Mouse (Mus musculus): Measurements from ENCODE around the gene Alk. TPM values are rescaled to one million over a fixed set of nuclear protein-coding genes. Genes with fewer than 3 reads are reported as not detected.
"Not testable (repeated sequence)": the region's sequence is repeated elsewhere in the genome, so short reads cannot be mapped to it uniquely, and the experiment has no call there.

Alk gene
- total RNA-seq, 2 experiments from 2014 or later, result 6.2 to 9.4 TPM

GRCm38 (mm10) chr17:72535304-72535703 lies 69.1 kb downstream of the Alk start:
- intact Hi-C loops (cut with DNase I), result no loop called here
- DNase-seq (ENCODE audit: low spot score in 2 of 2), result no peak

GRCm38 (mm10) chr17:72532266-72532665 lies 72.2 kb downstream of the Alk start:
- intact Hi-C loops (cut with DNase I), result no loop called here
- DNase-seq (ENCODE audit: low spot score in 2 of 2), result no peak

DNA sequence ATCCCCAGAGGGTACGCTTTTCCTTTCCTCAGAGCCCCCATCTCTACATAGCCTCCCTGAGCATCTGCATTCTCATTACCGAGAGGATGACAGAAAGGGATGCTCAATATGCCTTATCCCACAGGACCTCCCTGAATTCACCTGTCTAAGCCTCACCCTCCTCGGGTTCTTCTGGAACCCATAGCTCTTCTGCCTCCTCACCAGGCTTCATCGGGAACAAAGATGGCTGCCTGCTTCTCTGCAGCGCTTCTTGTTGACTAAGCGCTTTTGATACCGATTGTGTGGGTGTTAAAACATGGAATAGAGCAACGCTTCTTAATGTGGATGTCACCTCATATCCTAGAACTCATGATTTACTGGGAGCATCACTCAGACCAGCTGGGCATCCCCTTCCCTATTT lies 75.9 kb downstream of the Alk start:
- DNase-seq (ENCODE audit: low spot score in 2 of 2), result no peak
- intact Hi-C loops (cut with DNase I), result no loop called here

DNA sequence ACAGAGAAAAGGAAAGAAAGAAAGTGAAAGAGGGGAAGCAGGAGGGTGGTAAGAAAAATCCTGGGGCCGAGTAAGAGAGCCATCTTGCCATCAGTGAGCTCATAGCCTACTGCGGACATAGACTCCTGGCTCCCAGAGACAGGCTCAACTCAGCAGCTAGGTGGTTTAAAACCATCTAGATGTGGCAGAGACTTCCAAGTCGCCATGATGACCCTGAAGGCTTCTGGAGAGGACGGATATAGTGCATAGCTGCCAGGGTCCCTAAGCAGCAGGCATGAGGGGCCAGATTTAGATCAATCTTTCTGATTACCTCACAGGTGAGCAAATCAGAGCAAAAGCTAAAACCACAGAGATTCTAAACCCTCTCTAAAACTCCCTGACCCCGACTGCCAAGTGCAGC lies 76.9 kb downstream of the Alk start:
- DNase-seq (ENCODE audit: low spot score in 2 of 2), result no peak
- intact Hi-C loops (cut with DNase I), result no loop called here

DNA sequence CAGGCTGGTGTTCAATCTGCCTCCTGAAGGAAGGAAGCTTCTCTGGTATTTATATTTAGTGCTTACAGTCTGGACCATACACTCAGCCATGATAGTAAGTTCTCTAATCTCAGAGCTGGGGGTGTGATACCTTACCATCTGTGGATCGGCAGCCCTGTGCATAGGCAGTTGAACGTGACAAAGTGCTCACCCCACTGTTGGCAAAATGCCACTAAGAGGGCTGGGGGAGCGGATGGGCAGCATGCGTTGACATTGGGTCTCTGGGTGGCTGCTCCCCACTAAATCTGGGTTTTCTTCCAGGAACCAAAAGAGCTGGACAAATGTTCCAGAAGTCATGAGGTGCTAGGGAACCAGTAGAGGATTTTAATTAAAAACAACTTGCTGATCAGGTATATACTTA lies 78.1 kb downstream of the Alk start:
- no peak for DNase-seq (ENCODE audit: low spot score in 2 of 2)
- intact Hi-C loops (cut with DNase I), result no loop called here

- no peak for DNase-seq (ENCODE audit: low spot score in 2 of 2)
- intact Hi-C loops (cut with DNase I), result loop anchor here (5.0 kb wide), 2 partner anchors 208 to 863 kb away; no protein-coding TSS in a partner anchor
These were observed 79.6 kb downstream of the Alk start for GRCm38 (mm10) chr17:72524839-72525238.

GRCm38 (mm10) chr17:72523006-72523405 lies 81.4 kb downstream of the Alk start:
- intact Hi-C loops (cut with DNase I), result loop anchor here (2.0 to 5.0 kb wide), 3 partner anchors 206 to 861 kb away; no protein-coding TSS in a partner anchor

DNA sequence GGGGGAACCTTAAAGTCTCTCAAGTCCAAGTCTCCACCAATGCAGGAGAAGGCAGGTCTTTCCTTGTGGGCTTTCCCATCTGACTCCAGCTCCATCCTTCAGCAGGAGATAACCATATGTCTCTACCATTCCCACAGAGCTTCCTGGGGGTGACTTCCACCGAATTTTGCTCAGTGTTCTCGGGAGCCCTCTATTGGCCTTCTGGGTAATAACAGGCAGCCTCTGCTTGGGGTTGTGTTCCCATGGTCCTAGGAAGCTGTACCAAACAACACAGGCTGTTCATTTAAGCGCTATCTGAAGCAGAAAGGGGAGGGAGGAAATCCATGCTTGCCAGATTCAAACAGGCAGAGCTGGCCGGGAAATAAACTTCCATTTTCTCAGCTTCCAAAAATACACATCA lies 82.0 kb downstream of the Alk start:
- DNase-seq (ENCODE audit: low spot score in 2 of 2), result peak; percentile 76 to 88
- intact Hi-C loops (cut with DNase I), result loop anchor here (2.0 to 5.0 kb wide), 3 partner anchors 205 to 860 kb away; no protein-coding TSS in a partner anchor

More at GRCm38 (mm10) chr17:72523006-72523405, 81.4 kb downstream of the Alk start:
- DNase-seq (ENCODE audit: low spot score in 2 of 2), result no peak

DNA sequence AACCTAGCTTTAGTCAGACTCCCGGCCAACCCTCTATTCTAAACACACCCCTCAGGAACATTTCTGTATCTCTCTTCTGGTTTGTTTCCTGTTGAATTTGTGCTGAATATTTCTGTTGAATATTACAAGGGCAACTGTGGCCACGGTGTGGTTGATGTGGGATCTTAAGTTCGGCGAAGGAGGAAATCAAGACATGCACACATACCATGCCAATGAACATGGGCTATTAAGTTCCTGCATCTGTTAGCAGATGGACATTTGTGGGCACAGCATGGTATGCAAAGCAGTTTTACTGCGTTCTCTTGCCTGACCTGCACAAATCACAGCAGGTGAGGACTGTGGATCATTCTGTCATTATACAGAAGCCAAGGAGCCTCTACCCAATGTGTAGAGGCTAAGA lies 83.1 kb downstream of the Alk start:
- intact Hi-C loops (cut with DNase I), result loop anchor here (5.0 kb wide), 2 partner anchors 204 to 859 kb away; no protein-coding TSS in a partner anchor
- DNase-seq (ENCODE audit: low spot score in 2 of 2), result no peak

DNA sequence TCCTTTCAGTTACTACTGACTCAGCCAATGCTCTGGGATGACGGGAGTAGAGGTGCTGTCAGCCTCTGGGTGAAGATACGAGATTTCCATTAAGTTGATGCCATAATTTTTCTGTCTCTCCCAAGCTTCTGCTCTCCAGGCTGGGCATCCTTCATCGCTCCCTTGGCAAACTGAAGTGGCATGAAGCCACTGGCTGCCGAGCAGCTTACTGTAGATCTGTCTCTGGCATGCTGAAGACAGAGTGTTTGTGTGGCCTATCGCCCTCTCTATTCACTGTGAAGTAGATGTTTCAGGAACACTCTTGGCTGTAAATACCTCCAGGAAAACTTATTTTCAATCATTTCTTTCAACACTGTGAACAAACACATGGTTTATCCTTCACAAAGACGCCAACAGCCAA lies 93.7 kb downstream of the Alk start:
- DNase-seq (ENCODE audit: low spot score in 2 of 2), result no peak
- intact Hi-C loops (cut with DNase I), result no loop called here

- intact Hi-C loops (cut with DNase I), result no loop called here
- DNase-seq (ENCODE audit: low spot score in 2 of 2), result no peak
These were observed 95.6 kb downstream of the Alk start for GRCm38 (mm10) chr17:72508678-72509394.

DNA sequence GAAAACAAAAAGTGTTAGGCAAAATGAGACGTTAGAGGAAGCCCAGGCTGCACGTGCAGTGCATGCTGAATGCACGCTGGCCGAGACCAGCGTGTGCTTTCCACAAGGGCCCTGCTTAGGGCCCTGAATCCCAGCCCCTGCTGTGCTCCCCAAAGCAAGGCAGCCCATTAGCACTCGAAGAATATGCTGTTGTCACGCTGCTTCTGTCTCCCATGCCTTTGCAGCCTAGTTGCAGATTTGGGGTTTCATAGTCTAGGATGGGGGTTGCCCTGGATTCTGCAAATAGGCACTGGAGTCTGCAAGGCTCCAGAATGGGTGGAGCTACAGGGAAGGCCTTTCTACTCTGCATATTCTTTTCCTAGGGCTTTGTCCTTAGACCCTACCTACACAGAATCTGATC lies 99.2 kb downstream of the Alk start:
- DNase-seq (ENCODE audit: low spot score in 2 of 2), result peak; percentile 9 to 29

GRCm38 (mm10) chr17:72504581-72504980 lies 99.8 kb downstream of the Alk start:
- intact Hi-C loops (cut with DNase I), result no loop called here
- no peak for DNase-seq (ENCODE audit: low spot score in 2 of 2)

More for the DNA sequence above, 99.2 kb downstream of the Alk start:
- intact Hi-C loops (cut with DNase I), result no loop called here

- DNase-seq (ENCODE audit: low spot score in 2 of 2), result no peak
- intact Hi-C loops (cut with DNase I), result no loop called here
These were observed 109.0 kb downstream of the Alk start for GRCm38 (mm10) chr17:72495395-72495794.

GRCm38 (mm10) chr17:72485623-72486022 lies 118.8 kb downstream of the Alk start:
- DNase-seq (ENCODE audit: low spot score in 2 of 2), result peak; percentile 21 to 62
- intact Hi-C loops (cut with DNase I), result no loop called here

- intact Hi-C loops (cut with DNase I); DNase-seq (ENCODE audit: low spot score in 2 of 2): not testable (repeated sequence)
These were observed 125.2 kb downstream of the Alk start for GRCm38 (mm10) chr17:72479260-72479659.

GRCm38 (mm10) chr17:72477889-72478405 lies 126.5 kb downstream of the Alk start:
- DNase-seq (ENCODE audit: low spot score in 2 of 2), result peak in 1 of 2 experiments; percentile 37
- intact Hi-C loops (cut with DNase I), result no loop called here

- intact Hi-C loops (cut with DNase I), result no loop called here
- DNase-seq (ENCODE audit: low spot score in 2 of 2), result no peak
These were observed 127.5 kb downstream of the Alk start for GRCm38 (mm10) chr17:72476956-72477355.

GRCm38 (mm10) chr17:72474166-72474565 lies 130.3 kb downstream of the Alk start:
- intact Hi-C loops (cut with DNase I), result no loop called here

GRCm38 (mm10) chr17:72448477-72448876 lies 155.9 kb downstream of the Alk start:
- no peak for DNase-seq (ENCODE audit: low spot score in 2 of 2)
- intact Hi-C loops (cut with DNase I), result no loop called here

More at GRCm38 (mm10) chr17:72474166-72474565, 130.3 kb downstream of the Alk start:
- DNase-seq (ENCODE audit: low spot score in 2 of 2), result no peak

All from left cerebral cortex, postnatal 25 days (tissue).